Mouse (Mus musculus): ENCODE measurements around the gene Slc17a4.

Gene Slc17a4

GRCm38 (mm10) chr13:23892592-23893268, 22.1 kb downstream of the Slc17a4 start:
- DNase-seq (ENCODE audit: low spot score in 2 of 2): no peak

GRCm38 (mm10) chr13:23889011-23889605, 25.7 kb downstream of the Slc17a4 start:
- DNase-seq (ENCODE audit: low spot score in 2 of 2): no peak

GRCm38 (mm10) chr13:23887026-23887725, 27.6 kb downstream of the Slc17a4 start:
- no peak for DNase-seq (ENCODE audit: low spot score in 2 of 2)

GRCm38 (mm10) chr13:23885540-23885939, 29.3 kb downstream of the Slc17a4 start:
- no peak for DNase-seq (ENCODE audit: low spot score in 2 of 2)

- no peak for DNase-seq (ENCODE audit: low spot score in 2 of 2)
Observed at GRCm38 (mm10) chr13:23879636-23880035, 35.2 kb downstream of the Slc17a4 start.

GRCm38 (mm10) chr13:23879106-23879505, 35.7 kb downstream of the Slc17a4 start:
- DNase-seq (ENCODE audit: low spot score in 2 of 2): no peak

GRCm38 (mm10) chr13:23873141-23873540, 41.7 kb downstream of the Slc17a4 start:
- no peak for DNase-seq (ENCODE audit: low spot score in 2 of 2)

GRCm38 (mm10) chr13:23869996-23870395, 44.8 kb downstream of the Slc17a4 start:
- no peak for DNase-seq (ENCODE audit: low spot score in 2 of 2)

GRCm38 (mm10) chr13:23868790-23869533, 45.8 kb downstream of the Slc17a4 start:
- no peak for DNase-seq (ENCODE audit: low spot score in 2 of 2)

- no peak for DNase-seq (ENCODE audit: low spot score in 2 of 2)
Observed at GRCm38 (mm10) chr13:23867405-23867804, 47.4 kb downstream of the Slc17a4 start, which contains the start of gene Slc17a1. Gene Slc17a1, plus strand, starts transcription at chr13:23867750.

GRCm38 (mm10) chr13:23867000-23867399, 47.8 kb downstream of the Slc17a4 start:
- DNase-seq (ENCODE audit: low spot score in 2 of 2): no peak

- DNase-seq (ENCODE audit: low spot score in 2 of 2): no peak
Observed at GRCm38 (mm10) chr13:23866086-23866710, 48.6 kb downstream of the Slc17a4 start.

- no peak for DNase-seq (ENCODE audit: low spot score in 2 of 2)
Observed at GRCm38 (mm10) chr13:23864711-23865110, 50.1 kb downstream of the Slc17a4 start.

- no peak for DNase-seq (ENCODE audit: low spot score in 2 of 2)
Observed at GRCm38 (mm10) chr13:23861815-23862214, 53.0 kb downstream of the Slc17a4 start.

- no peak for DNase-seq (ENCODE audit: low spot score in 2 of 2)
Observed at GRCm38 (mm10) chr13:23856401-23856800, 58.4 kb downstream of the Slc17a4 start.

- no peak for DNase-seq (ENCODE audit: low spot score in 2 of 2)
Observed at GRCm38 (mm10) chr13:23849299-23849698, 65.5 kb downstream of the Slc17a4 start.
